Mouse (Mus musculus): ENCODE data around the gene Celsr1.
"Not testable (repeated sequence)": the region's sequence is repeated elsewhere in the genome, so short reads cannot be mapped to it uniquely, and the experiment has no call there.

Gene Celsr1

DNA sequence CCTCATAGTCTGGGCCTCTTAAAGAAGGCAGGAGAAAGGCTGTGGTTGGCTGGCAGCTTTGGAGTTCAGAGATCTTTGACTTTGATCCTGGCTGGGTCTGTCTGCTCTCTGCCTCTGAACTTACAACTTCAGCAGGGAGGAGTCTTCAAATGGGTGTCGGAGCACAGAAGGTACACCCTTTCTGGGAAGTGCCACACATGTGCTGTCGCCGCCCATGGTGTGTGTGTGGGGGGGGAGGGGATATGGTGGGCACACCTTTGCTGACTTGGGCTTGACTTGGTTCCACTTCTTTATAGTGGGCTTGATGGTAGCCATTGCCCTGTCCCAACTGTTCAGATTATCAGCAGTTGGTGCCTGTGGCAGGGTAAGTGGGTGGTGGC, 31.3 kb upstream of the Celsr1 start:
- DNase-seq (ENCODE audit: extremely low spot score, low read depth, low spot score) = no peak

DNA sequence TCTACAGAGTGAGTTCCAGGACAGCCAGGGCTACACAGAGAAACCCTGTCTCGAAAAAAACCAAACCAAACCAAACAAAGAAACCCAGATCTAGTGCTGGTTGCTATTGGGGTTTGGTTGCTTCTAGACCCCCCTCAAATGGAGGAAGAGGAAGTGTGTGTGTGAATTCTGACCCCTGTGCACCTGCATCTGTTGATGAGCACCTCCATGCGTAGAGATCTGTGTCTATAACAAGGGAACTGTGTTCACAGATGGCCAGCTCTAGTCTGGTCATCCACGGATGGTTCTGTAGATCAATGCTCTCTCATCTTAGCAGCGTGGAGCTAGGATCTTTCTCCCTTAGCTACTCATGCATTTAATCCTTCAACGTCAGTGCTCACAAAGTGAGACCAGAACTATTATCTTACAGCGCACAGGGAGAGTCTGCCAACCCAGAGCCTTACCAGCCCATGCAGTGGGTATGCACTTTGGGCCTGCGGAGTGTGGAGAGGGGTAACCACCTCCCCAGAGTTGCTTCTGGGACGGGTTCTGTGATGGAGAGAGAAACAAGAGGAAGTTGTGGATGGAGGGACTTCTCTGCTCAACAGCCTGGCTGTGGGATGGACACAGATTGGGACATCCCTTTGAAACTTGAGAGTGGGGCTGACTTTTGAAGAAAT, 30.7 kb upstream of the Celsr1 start:
- DNase-seq (ENCODE audit: extremely low spot score, low read depth, low spot score) = no peak

DNA sequence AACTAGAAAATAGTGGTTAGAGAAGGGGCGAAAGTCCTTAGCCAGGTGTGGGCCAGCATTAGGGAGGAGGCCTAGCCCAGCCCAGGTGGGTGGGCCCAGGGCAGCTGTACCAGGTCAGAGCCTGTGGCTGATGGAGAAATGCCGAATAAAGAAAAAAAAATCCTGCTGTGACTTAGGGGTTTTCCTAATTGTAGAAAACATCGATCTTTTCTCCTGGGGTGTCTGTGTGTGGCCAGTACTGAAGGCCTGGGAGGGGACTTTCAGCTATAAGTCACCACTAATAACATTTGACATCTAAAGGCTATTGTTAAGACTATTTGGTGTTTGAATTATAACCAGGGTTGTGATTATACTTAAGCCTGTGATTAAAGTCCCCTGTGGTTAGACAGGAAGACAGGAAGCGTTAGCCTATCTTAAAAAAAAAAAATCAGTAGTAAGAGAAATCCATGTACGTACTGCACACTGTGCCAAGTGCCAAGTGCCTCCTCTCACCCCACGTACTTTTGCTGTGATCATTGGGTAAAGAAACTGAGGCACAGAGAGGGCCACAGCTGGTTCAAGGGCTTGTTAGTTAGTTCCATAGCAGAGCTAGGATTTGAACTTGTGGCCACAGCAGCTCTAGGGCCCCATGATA, 28.4 kb upstream of the Celsr1 start:
- DNase-seq (ENCODE audit: extremely low spot score, low read depth, low spot score) = no peak

DNA sequence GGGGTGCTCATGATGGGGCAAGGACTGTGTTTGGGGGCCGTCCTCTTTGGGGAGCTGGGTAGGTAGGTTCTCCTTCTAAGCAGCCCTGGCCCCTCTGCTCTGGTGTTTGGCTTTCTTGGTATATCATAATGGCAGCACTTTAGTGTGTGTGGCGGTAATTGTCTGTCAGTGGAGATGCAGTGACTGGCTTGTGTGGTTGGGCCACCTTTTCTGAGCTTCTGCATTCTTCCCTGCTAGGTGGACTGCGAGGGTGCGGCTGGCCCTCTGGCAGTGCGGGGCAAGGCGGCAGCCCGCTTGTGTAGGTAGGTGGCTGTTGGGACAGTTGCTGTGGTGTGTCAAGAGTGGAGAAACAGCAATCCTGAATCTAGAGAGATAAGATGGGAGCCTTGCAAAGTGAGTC, 27.6 kb upstream of the Celsr1 start:
- no peak for DNase-seq (ENCODE audit: extremely low spot score, low read depth, low spot score)

DNA sequence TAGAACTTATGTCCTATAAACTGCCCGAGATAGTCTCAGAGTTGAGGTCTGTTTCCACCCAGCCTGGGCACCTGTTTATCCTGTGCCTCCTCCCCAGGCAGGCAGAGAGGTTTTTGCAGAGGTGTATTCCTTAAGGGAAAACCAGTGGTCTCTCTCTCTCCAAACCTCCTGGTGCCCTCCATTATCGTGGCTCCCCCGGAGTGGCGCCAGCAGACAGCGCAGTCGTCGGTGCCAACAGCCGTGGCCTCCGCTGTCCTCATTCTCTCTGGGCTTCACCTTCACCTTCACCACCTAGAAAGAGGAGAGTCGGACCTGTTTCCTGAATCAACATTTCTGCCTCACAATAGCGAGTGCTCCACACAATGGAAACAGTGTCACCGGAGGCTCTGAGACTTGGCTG, 27.0 kb upstream of the Celsr1 start:
- no peak for DNase-seq (ENCODE audit: extremely low spot score, low read depth, low spot score)

DNA sequence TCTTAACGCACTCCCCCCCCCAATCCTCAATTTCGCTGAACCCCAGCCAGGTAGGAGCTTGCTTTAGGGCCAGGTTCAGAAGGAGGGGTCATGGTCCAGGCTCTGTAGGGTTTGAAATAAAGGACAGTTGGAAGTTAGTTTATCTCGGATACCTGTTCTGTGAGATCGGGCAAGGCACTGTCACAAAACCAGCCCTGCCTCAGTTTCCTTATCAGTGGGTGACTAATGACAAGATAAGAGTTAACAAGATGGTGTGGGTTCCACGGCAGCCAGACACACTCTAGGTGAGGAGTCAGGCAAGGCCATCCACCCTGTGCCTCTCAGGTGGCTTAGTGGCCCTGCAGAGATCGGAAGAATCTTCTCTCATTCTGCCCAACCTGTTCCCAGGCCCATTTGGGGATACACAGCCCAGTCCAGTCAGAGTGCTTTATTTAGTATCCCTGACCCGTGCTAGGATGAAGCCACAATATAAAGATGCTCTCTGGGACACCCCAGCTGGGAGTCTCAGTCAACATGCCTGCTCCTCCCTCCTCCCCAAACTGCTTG, 26.3 kb upstream of the Celsr1 start:
- DNase-seq (ENCODE audit: extremely low spot score, low read depth, low spot score) = no peak

DNA sequence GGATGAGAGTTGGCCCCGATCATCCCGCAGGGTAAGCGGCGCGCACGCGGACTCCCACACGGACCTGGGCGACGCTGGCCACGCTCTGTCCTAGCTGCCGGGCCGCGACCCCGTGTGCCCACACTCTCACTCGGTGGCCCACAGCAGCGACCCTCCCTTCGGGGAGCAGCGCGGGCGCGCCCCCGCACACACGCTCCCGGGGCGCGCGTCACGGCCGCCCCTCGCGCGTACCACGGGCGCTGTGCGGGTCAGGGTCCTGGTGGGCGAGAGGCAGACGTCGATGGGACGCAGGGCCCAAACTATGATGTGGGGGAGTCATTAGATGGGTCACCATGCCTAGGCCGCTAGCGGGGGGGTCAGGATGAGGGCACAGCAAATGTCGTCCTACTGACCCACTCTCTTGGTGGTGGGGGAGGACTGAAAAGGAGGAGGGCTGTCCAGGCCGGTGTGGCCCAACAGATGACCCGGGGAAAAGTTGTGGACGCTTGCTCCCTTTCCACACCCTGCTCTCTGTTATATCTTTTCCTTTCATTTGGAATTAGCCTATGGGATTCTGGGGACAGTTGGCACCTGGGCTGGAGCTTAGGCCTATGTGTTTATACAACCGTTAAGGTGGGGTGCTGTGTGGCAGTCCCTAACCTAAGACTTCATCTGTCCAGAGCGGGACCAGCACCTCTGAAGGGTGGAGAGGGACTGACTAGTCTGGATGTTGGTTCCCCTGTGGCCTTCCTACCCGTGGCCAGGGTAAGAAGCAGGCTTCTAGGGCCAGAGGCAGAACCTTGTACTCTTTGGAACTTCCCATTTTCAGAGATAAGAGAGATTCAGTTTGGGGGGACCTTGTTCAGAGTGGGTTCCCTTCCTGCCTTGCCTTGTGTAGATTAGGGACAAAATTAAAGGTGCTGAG, 25.6 kb upstream of the Celsr1 start:
- DNase-seq (ENCODE audit: extremely low spot score, low read depth, low spot score) = no peak

DNA sequence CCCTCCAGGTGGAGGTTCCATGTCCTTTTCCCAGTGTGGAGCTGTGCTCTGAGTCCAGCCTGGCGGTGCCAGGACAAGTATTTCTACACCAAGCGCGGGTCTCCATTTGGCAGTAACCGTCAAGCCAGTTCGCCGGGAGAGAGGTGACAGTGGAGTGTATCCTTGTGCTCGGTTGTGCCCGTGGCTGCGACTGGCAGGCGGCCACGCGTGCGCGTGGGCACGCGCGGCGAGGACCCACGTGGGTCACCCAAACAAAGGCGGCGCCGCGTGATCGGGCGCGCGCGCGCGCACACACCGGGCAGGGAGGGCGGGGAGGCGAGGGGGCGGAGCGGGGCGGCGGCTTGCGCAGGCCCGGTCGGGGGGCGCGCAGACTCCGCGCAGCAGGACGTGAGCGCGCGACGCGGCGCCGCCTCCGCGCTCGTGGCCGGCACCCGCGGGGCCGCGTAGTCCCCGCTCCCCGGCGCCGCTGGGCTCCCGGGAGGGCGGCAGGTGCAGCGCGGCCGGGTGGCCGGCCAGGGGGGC, 24.9 kb upstream of the Celsr1 start:
- DNase-seq (ENCODE audit: extremely low spot score, low read depth, low spot score) = no peak

DNA sequence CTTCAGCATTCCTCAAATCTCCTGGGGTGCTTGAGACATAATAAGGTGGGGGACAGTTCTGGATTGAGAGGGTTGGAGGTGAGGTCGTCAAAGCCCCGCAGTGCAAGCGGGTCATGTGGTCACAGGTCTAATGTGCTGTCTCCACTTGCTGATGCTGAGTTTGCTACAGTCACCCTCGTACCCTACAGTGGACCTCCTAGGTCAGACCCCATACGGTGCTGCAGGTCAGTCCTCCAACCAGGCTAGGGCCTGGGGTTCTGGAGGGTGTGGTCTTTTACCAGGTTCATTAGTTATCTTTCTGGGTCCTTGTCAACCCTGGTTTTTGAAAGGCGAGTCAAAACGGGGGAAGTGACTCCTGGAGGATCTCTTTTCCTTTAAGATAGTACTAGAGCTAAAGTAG, 24.3 kb upstream of the Celsr1 start:
- no peak for DNase-seq (ENCODE audit: extremely low spot score, low read depth, low spot score)

DNA sequence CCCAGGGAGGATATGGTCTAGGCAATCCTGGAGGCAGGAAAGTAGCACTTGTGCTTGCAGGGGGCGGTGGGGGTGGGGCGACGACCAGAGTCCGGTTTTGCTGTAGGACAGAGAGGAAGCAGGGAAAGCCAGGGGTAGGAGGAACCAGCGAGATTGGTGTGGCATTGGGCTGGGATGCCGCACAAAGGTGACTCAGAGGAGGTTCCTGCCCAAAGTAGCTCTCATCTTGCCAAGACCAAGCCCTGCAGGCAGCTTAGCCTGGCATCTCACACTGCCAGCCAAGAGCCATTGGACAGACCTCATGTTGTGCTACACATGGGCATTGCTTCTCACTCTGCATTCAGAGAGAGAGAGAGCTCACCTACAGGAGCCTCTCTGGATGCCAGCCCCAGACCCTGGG, 23.8 kb upstream of the Celsr1 start, which contains the start of gene Gramd4:
Gramd4 (plus strand) TSS at position 283 of the 400 bp plus-strand sequence.
- DNase-seq (ENCODE audit: extremely low spot score, low read depth, low spot score) = no peak

DNA sequence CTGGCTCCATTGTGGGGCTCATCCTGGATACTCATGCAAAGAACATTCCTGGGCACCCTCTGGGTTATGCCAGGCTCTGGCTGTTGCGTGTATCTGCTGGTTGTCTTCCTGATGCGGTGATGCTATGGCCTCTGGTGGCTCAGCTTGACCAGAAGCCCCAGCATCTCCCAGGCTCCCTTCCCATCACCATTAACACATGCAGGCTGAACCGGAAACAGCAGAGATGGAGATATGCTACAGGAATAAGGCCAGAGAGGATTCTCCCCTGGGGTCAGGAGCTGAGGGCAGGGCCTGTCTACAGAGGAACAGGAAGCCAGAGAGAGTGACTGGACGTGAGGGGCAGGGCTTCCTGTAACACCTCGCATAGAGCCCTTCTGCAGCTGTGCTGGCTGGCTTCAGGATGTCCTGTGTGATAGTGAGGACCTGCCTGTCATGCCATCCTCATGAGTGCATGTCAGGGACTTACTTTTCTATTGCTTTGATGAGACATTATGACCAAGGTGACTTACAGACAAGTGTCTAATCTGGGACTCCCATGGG, 22.7 kb upstream of the Celsr1 start:
- DNase-seq (ENCODE audit: extremely low spot score, low read depth, low spot score) = no peak

DNA sequence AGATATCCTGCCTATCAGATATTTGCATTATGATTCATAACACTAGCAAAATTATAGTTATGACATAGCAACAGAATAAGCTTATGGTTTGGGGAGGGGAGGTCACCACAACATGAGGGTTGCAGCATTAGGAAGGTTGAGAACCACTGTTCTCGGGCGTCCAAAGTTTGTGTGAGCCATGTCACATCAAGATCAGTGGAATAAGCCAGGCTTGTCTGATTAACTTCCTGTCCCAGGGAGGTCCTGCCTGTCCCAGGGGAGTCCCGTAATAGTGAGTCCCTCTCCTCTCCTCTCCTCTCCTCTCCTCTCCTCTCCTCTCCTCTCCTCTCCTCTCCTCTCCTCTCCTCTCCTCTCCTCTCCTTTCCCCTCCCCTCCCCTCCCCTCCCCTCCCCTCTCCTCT, 21.3 kb upstream of the Celsr1 start:
- not testable (repeated sequence) for DNase-seq (ENCODE audit: extremely low spot score, low read depth, low spot score)

DNA sequence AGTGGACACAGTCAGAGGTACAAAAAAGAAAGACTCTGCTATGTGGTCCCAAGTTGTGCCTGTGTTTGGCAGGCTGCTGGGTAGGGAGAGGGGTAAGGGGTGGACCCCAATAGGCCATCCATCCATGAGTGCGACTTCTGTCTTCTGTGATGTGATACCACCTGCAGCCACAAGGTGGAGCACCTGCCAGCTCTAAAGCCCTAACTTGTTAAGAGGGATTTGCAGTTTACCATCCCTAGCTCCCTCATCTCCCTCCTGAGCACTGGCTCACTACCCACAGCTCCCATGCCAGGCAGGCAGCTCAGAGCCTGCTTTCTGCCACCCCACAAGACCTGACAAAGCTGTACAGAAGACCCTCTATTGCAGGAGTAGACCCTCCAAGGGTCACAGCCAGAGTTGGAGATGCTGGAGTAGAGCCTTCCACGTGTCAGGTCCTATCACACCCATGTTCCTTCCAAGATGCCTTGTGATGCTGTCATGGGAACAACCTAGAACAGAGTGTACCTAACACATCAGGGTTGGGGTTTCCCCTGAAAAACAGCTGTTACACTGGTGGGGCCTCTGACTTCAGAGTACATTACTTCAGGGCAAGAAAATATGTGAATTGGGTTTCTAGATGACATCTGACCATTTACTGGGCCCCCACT, 20.4 kb upstream of the Celsr1 start:
- DNase-seq (ENCODE audit: extremely low spot score, low read depth, low spot score) = peak; percentile 61

DNA sequence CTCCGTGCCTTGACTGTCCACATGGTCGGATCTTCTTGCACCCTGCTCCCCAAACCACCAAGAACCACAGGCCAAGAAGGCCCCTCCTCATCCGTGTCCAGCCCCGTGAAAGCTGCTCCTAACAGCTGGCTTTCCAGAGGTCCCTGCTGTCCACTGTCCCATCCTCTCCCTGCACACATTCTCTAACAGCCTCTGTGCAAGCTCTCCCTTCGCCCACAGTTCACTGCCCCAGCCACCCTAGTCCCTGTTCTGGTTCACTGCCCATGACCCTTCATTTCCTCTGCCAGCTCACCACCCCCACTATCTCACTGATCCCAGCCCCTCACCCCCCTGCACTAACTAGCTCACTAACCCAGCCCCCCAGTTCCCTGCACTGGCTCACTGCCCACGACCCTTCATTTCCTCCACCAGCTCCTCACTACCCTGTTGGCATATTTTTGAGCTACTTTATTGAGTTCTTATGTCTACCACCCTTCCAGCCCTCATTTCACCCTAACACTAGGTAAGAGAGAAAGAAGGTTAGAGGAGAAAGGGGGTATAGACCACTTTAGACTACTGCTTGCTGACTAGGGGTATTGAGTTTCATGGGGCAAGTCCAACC, 18.4 kb upstream of the Celsr1 start:
- no peak for DNase-seq (ENCODE audit: extremely low spot score, low read depth, low spot score)

DNA sequence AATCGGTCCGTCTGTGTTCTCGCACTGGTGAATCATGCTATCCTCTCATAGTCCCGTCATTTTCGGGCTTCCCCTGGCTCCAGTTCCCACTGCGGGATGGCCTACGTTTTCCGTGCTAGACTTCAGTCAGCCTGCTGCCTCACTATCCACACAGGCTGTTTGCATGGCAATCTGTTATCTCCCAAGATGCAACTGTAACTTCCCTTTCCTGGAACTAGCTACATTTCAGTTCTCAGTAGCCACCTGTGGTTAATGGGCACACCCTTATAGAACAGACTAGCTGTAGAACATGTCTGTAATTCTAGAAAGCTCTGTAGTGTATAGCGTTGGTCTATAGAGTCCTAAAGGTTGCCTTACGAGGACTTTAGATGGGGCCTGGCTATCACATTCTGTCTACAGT, 17.6 kb upstream of the Celsr1 start:
- no peak for DNase-seq (ENCODE audit: extremely low spot score, low read depth, low spot score)

DNA sequence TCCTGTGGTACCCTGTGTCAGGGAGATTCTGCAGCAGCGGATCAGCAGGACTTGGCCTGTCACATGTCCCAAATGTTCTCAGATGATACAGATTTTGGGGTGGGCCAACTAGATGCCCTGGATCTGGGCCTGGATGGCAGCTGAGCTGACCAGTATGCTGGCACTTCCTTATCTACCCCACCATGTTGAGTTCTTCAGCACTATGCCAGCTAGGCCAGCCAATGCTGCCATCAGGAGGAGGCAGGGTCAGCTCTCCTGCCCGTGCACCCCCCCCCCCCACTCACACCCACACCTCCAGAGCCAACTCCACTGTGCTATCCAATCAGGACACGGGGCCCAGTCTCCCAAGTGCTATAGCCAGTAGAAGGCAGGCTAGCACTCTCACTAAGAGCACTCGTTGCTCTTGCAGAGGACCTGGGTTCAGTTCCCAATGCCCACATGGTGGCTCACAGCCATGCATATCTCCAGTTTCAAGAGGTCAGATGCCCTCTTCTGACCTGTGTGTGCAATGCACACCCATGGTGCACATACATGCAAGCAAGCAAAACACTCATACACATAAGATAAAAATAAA, 16.7 kb upstream of the Celsr1 start:
- no peak for DNase-seq (ENCODE audit: extremely low spot score, low read depth, low spot score)

DNA sequence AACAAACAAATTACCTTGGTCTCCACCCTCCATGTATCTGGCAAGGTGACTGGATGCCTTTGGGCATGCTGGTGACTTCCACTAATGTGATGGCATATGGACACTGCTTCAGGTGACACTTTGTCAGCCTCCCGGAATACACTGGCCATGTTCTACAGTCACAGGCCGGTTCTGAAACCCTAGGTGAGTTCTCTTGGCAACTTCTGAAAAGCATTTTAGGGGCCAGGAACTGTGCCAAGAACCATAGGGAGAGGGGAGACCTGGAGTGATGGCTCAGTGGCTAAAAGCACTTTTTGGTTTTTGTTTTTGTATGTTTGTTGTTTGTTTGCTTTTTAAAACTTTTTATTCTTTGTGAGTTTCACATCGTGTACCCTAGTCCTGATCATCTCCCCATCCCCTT, 15.9 kb upstream of the Celsr1 start:
- DNase-seq (ENCODE audit: extremely low spot score, low read depth, low spot score) = no peak

DNA sequence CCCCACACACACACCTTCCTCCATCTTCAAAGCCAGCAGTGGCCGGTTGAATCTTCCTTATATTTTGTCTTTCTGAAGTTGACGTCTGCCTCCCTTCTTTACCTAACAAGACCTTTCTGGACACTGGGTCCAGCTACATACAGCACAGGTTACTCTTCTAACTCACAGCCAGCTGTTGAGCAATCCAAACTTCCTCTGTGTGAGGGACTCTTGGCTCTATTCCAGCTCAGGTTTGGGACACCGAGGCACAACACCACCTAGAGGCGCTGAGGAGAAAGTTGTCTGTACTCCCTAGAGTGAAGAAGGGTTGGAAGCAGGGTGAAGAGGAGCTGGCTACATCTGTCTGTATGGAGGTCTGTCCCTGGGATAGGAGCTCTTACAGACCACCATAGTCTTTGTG, 8.8 kb upstream of the Celsr1 start:
- no peak for DNase-seq (ENCODE audit: extremely low spot score, low read depth, low spot score)

DNA sequence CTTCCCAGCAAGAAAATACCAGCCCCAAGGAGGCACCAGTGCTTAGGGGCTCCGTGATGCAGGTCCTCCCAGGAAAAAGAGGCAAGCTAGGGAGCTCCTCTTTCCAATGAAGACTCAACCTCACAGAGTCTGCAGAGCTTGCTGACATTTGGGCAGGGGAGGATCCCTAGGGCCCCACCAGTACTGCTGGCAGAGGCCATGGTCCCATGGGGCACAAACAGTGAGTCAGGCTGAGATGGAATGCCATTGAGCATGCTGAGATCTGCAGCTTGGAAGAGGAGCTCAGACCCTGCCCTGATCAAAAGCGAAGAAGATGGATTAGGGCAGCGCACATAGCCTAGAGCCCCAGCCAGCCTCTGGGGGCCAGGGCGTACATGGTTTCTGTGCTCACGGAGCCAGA, 7.8 kb upstream of the Celsr1 start:
- DNase-seq (ENCODE audit: extremely low spot score, low read depth, low spot score) = no peak

DNA sequence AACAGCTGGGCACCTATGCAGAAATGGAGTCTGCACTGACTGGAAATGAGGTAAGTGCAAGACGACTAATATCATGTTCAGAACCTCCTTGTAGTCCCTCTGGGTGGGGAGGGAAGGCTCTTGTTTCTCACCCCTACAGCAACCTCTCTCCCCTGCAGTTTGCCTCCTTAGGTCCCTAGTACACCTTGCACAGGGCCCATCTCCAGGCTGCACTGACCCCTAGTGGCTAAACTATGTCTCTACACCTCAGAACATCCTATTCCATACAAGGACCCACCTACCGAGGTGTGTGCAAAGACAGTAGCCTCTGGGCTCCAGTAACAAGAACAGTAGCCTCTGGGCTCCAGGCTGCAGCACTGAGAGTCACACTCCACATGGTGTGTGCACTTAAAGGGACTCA, 5.2 kb upstream of the Celsr1 start:
- DNase-seq (ENCODE audit: extremely low spot score, low read depth, low spot score) = no peak
